Mouse (Mus musculus) adrenal gland, postnatal 10 days (tissue): ENCODE data around the gene Ppat. TPM values are rescaled to one million over a fixed set of nuclear protein-coding genes. Genes with fewer than 3 reads are reported as not detected.
"Not testable (repeated sequence)": the region's sequence is repeated elsewhere in the genome, so short reads cannot be mapped to it uniquely, and the experiment has no call there.

ENCODE experiments used
- DNase-seq: peaks from one replicate; pipeline ENCODE4 v3.0.0; 2021; ENCODE audit warnings: mixed read lengths
- long read RNA-seq, 2 experiments: library from polyadenylated mRNA; stranded (forward); transcript quantifications; one replicate each; pipeline ENCODE4 v2.0.0; 2021
- total RNA-seq, 2 experiments: library from RNA; stranded (reverse); gene quantifications; 2 replicates each; pipeline ENCODE4 v1.2.3; 2021

Gene Ppat
- total RNA-seq, result 10 to 100 TPM; 22.4 to 27.0 TPM
- long read RNA-seq, experiment 1, transcript Ppat-202 (11 exons, 3,981 nt), result major isoform, 25 of 44 reads
- long read RNA-seq, experiment 1, partial matches to known transcripts, result 17 of 44 reads
- long read RNA-seq, experiment 1, other reads (novel, unspliced or antisense), result 2 of 44 reads
- long read RNA-seq, experiment 2, transcript Ppat-202 (11 exons, 3,981 nt), result major isoform, 19 of 29 reads
- long read RNA-seq, experiment 2, partial matches to known transcripts, result 10 of 29 reads
- long read RNA-seq, experiment 2, other reads (novel, unspliced or antisense), result 0 of 29 reads

DNA sequence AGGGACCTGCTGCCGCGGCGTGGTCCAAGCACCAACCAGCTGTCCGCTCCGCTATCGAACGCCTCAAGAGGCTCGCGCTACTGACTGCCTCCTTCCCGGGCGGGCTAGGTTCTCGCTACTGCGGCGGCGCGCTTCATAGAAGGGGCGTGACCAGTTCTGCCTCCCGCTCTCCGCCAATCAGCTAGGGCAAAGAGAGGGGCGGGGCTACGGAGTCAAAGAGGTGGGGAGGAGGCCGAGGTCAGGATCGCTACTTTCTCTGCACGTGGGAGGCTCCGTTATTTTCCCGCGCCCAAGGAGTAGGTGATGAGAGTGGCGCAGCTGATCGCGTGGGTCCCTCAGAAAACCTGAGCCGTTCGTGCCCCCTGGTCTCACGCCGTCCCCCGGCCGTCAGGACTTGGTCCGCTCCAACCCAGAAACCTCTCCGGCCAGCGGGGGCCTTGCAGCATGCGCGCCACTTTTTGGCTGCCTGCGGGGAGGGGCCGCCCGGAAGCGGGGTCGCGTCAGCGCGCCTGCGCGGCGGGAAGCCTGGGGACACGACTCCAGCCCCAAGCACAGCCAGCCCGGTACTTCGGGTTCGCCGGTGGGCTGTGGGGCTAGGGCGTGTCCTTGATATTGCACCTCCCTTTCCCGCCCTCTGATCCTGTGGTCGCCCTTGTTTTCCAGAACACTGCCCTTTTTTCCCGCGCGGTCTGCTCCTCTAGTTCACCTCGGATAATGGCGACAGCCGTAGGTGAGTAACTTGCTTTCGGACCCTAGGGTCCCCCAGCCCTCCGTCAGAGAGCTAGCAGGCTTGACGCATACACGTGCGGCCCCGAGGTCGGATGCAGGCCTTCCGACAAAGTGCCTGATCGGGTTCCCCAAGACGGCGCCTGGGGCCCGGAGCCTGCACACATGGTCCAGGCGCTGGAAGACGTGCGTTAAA is at the start of gene Ppat, which contains the start of gene Paics:
Gene Ppat, minus strand, starts transcription at position 473 of the 922 bp plus-strand sequence.
Gene Paics, plus strand, starts transcription at position 202 of the 922 bp plus-strand sequence.
- DNase-seq, result peak; percentile 99

DNA sequence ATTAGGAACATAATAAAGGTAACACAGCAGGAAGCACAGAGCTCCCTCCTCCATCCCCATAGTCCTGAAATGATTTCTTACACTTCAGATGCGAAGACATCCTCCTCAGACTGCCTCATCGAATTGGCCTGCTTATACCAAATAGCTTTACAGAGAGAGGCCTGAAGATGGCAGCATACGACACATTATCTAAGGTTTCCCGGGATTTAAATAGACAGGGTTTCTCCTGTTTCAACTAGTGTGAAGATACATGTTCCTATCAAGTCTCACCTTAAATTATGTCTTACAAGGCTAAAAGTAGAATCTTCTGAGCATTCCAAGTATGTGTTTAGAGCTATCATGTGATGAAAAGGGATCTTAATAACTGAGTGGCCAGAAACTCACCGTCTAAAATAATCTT is 47.0 kb upstream of the Ppat start:
- no peak for DNase-seq

DNA sequence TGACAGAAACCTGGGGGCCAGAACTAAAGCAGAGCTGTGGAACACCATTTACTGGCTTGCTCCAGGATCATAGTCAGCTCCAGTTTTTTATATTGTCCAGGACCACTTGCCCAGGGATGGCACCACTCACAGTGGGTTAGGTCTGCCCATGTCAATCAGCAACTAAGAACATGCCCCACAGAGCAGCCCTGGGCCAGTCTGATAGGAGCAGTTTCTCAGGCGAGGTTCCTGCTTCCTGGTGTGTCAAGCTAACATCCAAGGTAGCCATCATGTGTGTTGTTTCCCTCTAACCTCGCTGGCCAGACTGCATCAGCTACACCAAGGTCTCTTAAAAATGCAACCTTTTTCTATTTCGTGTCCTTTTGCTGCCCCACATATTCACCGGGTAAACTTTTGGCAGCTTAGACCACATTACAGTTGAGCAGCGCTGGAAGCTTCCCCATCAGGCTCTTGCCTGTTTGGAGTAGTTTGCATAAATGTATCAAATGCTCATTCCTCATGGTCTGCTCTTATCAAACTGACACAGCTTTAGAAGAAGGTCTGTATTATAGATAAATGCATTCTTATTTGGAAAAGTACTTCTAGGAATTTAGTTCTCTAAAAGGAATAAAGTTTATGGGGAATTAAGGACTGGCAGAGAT is 41.9 kb upstream of the Ppat start:
- DNase-seq, result no peak

DNA sequence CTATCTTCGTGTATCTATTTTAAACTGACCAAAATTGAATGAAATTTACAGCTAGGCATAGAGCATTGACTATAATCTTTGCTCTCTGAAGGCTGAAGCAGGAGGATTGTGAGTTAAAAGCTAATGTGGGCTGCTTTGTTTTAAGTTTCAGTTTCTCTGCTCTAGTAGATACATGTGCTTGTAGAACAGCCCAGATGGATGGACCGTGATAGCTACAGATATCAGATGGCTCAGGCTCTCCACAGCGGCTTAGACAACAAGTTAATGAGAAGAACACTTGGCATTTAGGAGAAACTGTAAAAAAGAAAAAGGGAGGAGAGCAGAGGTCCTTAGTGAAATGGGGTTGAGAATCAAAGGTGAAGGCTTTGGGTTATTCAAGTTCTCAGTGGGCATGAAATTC is 39.4 kb upstream of the Ppat start:
- no peak for DNase-seq

DNA sequence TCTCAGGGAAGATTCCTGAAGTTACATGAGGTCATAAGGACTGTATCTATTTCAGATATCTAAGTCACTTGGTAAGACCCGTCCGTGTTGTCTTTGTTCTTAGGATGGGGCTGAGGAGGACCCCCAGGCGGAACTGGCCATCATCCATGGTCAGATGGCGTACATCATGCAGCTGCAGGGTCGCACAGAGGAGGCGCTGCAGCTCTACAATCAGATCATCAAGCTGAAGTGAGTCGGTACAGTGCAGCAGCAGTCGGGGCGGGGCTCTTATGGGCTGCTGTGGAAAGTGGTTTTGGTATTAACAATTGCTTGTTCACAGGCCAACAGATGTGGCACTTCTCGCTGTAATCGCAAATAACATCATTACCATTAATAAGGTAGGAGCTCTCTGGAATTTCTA is 32.6 kb upstream of the Ppat start:
- DNase-seq, result no peak

DNA sequence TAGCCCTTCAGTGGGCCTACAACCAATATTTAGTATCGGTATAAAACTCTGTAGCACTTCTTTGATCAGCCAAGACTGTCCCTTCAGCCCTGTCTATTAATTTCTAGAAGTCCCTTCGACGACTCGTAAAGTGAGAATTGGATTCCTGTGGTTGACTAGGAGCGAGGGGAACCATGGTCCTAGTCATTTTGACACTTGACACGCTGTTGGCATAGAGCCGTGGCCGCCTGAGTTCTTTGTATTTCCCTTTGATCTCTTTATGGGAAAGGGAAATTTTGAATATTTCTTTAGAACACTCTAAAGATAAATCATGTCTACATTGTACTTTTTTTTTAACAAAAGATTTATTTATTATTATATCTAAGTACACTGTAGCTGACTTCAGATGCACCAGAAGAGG is 24.4 kb upstream of the Ppat start:
- DNase-seq, result peak; percentile 44

DNA sequence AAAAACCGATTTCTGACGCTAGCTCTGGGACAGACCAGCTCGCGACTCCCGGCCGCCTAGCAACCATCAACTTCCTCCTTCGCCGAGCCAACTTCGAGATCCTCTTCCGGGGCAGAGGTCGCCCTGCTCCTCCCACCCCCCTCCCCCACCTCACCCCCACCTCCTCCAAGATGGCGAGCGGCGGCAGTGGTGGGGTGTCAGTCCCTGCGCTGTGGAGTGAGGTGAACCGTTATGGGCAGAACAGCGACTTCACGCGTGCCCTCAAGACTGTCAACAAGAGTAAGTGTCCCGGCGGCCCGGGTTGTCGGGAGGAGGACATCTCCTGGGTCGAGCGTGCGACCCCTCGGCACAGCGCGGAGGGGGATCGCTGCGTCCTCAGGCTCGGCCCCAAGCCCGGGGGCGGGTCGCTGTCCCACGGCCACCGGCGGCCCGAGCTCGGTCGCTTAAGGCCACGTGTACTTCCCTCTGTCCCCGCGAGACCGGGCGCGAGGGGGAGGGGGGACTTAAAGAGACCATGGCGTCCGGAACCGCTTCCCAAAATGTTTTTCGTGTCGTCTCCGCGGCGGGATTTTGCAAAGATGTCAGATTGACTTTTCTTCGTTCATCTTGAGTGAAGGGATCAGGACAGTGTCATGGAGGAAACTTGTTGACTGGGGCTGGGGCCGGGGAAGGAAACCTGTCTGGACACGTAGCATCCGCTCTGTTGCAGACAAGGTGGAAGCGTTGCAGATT is 23.3 kb upstream of the Ppat start, which contains the start of gene Srp72:
Gene Srp72, plus strand, starts transcription at position 130 of the 732 bp plus-strand sequence.
- DNase-seq, result peak; percentile 91

DNA sequence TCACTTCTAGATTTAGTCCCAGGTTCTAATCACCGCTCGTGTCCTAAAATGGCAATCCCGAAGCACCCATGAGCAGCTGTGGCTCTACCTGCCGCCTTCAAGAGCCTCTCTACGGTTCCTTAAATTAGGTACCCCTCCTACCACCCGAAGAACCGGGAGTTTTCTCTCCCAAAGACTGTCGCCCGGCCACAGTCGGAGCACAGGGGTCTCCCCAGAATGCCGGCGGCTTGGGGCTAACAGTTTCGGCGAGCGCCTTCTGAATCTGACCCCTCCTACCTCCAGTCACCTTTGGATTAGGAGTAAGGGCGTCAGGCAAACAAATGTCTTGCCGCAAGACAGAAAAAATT is 22.8 kb upstream of the Ppat start:
- no peak for DNase-seq

DNA sequence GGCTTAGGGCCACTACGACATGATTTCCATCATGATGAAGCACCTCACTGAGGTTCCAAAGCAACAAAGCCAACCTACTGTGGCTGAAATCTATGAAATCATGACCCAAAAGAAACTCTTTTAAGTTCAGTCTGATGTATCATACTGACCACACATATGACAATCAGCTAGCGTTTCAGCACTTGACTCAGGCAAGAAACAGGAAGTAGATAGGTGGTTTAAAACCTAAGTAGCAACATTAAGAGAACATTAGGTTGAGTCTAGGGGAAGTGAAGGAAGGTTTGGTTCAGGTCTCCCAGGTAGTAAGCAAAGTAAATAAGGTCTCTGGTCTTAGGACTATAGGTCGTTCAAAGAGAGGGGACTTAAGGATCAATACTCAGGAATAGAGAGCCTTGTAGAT is 22.1 kb upstream of the Ppat start:
- no peak for DNase-seq

DNA sequence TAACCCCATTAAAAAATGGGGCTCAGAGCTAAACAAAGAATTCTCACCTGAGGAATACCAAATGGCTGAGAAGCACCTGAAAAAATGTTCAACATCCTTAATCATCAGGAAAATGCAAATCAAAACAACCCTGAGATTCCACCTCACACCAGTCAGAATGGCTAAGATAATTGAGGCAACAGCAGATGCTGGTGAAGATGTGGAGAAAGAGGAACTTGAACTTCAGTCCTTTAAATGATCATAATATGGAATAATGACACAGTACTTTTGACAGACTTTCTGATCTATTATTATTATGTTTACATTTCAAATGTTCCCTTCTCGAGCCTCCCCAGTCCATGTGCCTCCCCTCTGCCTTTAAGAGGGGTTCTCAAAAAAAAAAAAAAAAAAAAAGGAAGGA is 19.7 kb upstream of the Ppat start:
- DNase-seq, result not testable (repeated sequence)

DNA sequence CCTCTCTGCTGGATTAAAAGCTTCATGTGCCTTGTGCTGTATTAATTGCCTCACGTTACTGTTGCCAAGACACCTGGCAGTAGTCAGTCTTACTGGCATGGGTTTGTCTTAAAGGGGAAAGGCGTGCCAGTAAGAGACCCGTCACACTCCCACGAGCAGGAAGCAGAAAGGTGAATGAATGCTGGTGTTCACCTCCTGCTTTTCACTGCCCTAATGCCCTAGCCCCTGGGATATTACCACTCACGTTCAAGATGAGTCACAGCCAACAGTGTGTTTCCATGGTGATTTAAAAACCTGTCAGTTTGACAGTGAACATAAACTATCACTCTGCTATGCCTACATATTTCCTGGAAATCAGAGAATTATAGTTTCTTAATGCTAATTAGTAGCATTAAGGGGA is 17.9 kb upstream of the Ppat start:
- DNase-seq, result no peak

DNA sequence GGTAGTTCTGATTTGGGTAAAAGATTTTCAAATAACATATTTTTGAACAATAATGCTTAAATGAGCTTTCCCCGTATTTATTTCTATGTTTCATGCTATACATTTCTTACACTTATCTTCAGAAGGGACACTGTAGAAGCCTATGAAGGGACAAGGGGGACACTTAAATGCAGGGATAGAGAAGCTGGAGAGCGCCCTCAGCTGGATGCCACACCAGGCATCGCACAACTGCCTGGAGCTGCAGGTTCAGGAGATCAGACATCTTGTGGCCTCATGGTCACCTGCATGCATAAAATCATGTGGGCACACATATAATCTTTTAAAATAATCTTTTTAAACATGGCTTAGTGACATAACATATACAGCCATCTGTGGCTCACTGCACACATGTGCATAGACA is 13.3 kb upstream of the Ppat start:
- no peak for DNase-seq

DNA sequence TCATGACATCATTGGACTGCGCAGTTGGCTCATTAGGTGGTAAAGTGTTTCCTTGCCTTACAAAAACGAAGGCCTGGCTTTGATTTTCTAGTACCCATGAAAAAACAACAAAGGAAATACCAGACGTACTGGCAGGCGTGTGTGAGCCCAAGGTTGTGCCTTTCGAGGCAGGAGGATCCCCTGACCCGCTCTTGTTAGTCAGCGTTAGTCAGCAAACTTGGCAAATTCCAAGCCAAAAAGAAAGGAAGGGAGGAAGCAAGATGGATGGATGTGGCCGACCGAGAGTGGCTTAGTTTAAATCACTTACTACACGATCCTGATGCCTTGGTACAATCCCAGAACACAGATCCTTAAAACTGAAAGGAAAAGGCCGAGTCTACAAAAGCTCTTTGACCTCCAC is 11.2 kb upstream of the Ppat start:
- DNase-seq, result peak; percentile 61

DNA sequence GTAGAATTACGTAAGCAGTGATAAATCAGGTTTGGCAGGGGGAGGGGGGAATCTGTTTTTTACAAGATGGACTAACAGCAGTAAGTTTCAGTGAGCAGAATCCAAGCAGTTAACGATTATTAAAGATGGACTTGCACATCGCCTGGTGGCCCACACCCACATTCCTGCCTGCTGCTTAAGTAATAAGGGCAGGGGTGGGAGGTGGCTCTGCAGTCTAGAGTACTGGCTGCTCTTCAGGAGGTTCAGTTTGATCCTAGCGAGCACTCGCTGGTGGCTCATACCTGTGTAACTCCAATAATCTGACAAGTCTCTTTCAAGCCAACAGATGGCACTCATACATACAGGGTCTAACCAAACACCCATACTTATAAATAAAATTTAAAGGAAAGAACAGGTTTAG is 8.2 kb upstream of the Ppat start:
- no peak for DNase-seq

DNA sequence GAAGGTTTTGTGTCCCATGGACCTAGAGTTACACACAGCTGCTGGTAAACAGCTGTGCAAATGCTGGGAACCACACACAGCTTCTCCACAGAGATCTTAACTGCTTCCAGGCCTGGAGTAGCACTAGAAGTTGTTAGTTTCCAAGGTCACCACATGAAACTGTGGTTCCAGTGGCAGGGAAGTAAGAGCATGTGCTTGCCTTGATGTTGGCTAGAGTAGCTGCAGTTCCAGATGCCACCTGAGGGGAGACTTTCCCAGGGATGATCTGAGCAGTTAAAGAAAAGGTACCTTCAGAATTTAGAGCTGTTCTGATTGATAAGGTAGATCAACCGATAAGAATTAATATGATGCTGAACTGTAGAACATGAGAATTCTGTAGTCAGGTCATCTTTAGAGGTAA is 6.6 kb upstream of the Ppat start:
- no peak for DNase-seq

DNA sequence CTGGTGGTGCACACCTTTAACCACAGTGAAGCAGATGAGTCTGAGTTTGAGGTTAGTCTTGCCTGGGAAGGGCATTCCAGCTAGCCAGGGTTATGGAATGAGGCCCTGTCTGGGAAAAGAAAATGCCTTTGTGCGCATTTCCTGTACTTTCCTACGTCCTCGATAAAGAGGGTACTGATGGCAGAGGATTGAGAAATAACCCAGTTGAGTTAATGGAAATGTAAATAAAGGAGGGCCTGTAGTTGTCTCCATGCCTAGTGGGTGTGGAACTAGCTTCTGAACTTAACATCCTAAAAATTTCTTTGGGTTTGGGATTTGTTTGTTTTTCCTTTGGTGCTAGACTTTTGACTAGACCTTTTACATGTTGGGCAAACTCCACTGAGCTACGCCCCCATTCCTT is 4.1 kb upstream of the Ppat start:
- DNase-seq, result no peak

DNA sequence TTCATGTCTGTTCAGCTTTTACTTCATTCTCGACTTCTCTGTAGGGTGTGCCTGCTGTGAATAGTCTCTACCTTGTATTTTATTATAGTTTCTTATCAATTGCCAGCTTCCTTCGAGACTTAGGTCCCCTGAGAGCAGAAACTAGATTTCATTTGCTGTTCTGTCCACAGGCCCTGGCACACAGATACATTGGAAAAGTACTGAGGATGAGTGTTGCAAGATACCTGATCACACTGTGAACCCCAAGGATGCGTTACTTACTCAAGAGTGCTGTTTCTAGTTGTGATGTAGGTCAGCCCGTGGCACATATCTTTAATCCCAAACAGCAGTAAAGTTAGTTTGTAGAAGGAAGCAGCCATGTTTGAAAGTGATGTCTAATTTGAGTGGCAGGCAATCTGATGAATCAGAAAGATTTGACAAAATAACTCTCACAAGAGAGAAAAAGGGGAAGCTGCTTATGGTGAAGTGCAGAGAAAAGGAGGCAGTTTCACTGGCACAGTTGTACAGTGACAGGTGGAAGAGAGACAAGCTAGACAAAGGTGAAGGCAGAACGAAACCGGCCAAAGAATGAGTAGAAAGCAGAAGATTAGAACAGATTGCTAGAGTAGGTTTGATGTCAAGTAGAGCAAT is 3.0 kb upstream of the Ppat start:
- peak; percentile 36 for DNase-seq

DNA sequence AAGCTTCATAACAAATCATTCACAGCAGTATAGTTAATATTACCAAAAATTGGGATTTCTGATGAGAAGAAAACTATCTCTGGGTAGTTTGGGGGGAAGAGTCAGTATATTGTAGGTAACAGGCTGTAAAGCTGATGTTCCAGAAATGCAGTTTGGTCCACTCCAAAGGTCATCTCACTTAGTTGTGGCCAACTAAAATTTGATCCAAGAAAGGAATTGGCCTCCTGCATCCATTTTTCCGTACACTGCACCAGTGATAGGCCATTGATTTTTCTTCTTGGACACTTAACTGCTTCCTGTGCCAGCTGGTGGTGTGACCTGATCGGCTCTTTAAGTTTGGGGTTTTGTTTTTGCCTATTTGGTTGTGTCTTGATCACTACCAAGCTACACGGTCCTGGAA is 2.4 kb upstream of the Ppat start:
- no peak for DNase-seq

DNA sequence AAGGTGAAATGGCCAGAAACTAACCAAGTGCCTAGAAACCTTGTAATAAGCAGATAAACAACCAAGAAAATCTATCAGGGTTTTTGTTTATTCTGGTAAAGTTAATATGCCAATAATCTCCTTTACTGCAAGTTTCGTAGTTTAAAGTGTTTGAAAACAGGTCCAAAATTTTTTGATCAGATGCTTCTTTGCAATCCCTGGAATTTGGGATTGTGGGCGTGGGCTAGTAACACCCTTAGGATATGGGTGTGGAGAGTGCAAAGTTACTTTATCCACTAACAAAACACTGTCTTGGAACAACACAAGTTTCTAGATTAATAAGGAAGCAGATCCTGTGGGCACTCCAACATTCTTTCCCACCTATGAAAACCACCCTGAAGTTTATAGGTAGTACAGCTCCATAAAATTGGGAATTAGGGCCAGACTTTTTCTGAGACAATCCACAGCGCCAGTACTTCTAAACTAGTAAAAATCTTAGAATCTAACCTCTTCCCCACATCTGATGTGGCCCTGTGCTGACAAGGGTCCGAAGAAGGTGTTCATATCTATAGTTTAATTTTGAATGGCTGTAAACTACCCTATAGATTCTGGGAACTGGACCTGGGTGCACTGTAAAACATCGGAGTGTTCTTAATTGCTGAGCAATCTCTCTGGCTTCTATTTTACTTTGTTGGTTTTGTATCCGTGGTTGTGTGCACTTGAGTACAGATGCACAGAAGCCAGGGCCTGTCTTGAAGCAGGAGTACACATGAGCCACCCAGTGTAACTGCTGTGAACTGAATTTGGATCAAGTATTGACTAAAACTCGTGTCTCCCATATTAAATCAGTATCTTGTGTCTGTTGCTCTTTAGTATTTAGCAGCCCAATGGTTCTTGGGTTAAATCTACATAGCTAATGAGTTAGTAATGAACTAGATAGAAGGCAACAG is 998 bp upstream of the Ppat start:
- no peak for DNase-seq

DNA sequence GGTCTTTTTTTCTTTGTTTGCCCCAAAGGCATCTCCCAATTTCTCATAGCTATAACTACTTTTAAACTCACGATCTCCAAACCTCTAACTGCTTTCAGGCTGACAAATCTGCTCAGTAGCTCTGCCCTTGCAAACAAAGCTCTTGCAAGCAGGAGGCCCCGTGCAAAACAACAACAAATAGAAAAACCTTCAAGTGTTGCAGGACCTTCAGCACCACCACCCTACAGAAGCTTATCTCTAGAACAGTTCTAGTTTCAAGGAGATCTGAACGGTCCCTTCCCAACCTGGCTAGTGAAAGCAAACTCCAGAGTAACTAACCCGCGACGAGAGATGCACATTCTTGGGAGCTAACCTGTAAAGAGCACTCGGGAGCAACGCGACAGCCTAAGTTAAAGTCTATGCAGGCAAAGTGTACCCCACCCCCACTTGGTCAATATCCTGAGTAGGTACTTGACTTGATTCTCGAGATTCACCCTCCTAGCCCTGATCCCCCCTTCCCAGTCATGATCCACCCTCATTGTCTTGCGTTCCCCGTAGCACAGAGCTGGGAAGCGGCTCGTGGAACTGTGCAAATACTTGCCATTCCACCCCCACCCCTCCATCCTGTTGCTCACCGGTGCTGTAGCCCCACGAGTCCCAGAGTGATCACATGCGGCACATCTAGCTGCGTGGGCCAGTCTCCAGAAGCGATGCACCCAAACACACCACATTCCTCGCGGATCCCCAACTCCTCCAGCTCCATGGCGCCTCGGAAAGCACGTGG is 854 bp downstream of the Ppat start:
- DNase-seq, result no peak
